Mouse (Mus musculus) forebrain, embryonic 12.5 days (tissue): ENCODE measurements around the gene Arnt2. TPM values are rescaled to one million over a fixed set of nuclear protein-coding genes. Genes with fewer than 3 reads are reported as not detected.

Experiments
- ATAC-seq: fragments of 200-750 bp; cut with Nextera tagmentation; 2 replicates; pipeline ENCODE4 v1.8.0; 2017; ENCODE audit warnings: moderate TSS enrichment; ENCODE audit not compliant: low FRiP score
- H3K27ac ChIP-seq: fragments of 300-500 bp; sonication (generic); 2 replicates; pipeline ENCODE4 v1.5.1; 2016; ENCODE audit warnings: mild to moderate bottlenecking
- H3K27me3 ChIP-seq: fragments of 300-500 bp; sonication (generic); 2 replicates; pipeline ENCODE4 v1.6.1; 2016; ENCODE audit warnings: mild to moderate bottlenecking
- H3K36me3 ChIP-seq: fragments of 300-500 bp; sonication (generic); replicated peaks from 2 replicates; pipeline ENCODE4 v1.6.1; 2016; ENCODE audit warnings: mild to moderate bottlenecking
- H3K4me1 ChIP-seq: fragments of 300-500 bp; sonication (generic); 2 replicates; pipeline ENCODE4 v1.6.1; 2016
- H3K4me2 ChIP-seq: fragments of 300-500 bp; sonication (generic); 2 replicates; pipeline ENCODE4 v1.6.1; 2016; ENCODE audit warnings: mild to moderate bottlenecking, moderate library complexity
- H3K4me3 ChIP-seq: fragments of 300-500 bp; sonication (generic); replicated peaks from 2 replicates; pipeline ENCODE4 v1.5.1; 2016; ENCODE audit warnings: mild to moderate bottlenecking
- H3K9ac ChIP-seq: fragments of 300-500 bp; sonication (generic); 2 replicates; pipeline ENCODE4 v1.6.1; 2016; ENCODE audit warnings: mild to moderate bottlenecking
- H3K9me3 ChIP-seq: fragments of 300-500 bp; sonication (generic); 2 replicates; pipeline ENCODE4 v1.6.1; 2016
- WGBS: fragments of 180-500 bp; shearing (Covaris S2); methylation state at CpG from one replicate; pipeline ENCODE4 v1.1.7; 2016; 5-methylcytosine and 5-hydroxymethylcytosine counted together
- polyA plus RNA-seq: library from polyadenylated mRNA; unstranded; fragments of >200 nt; fragmentation: Nextera tagmentation; extraction: Ambion mirVana; gene quantifications from 2 replicates; pipeline ENCODE4 v1.2.1, GENCODE M21; 2016

Gene Arnt2
- polyA plus RNA-seq, 1 experiment from 2014 or later, result 65.9 TPM

DNA sequence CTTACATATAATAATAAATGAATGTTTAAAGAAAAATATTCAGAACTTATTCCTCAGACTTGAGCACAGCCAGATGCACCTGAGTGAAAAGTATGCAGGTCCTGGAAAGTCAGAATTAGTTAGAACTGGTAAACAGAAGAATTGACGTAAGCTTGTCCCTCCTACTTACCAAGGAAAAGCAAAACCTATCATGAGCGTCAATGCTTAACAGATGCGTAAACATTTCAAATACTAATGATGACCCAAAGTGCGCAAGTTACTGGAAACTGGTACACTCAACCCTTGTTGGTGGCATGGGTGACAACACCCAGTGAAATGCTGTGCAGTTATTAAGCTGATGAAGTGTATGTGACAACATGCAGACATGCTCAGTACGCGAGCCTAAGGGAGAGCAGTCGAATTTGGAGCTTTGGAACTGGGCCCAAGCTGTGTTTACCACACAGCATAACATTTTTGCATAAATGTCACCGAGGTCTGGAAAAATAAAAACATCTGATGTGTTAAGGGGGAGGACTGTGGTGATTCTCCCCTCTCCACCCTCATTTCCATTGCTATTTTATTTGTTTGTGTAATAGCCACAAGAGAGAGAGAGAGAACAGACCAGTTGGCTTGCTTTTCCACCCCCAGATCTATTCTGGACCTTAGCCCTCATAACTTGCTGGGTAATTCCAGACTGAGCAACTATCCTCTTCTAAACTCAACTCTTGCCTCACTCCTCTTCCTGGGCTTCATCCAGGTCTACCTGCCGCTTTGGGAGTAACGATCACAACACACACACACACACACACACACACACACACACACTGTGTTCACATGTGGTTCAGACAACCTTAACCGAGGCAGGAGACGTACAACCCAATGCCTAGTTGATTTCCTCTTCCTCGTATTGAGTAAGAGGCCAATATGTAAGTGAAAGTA is 208.6 kb downstream of the Arnt2 start:
- Histone ChIP-seq H3K4me2 (no peak overlapping the region), H3K9ac (no peak overlapping the region), H3K36me3 (no peaks in the 10 kb centered on the region), H3K27ac (no peak overlapping the region), H3K27me3 (no peaks in the 10 kb centered on the region), H3K9me3 (no peaks in the 10 kb centered on the region), H3K4me3 (no peak overlapping the region), H3K4me1 (no peaks in the 10 kb centered on the region)
- no peak for ATAC-seq
- WGBS, result 93% methylated on average over 13 of the region's 13 CpGs

DNA sequence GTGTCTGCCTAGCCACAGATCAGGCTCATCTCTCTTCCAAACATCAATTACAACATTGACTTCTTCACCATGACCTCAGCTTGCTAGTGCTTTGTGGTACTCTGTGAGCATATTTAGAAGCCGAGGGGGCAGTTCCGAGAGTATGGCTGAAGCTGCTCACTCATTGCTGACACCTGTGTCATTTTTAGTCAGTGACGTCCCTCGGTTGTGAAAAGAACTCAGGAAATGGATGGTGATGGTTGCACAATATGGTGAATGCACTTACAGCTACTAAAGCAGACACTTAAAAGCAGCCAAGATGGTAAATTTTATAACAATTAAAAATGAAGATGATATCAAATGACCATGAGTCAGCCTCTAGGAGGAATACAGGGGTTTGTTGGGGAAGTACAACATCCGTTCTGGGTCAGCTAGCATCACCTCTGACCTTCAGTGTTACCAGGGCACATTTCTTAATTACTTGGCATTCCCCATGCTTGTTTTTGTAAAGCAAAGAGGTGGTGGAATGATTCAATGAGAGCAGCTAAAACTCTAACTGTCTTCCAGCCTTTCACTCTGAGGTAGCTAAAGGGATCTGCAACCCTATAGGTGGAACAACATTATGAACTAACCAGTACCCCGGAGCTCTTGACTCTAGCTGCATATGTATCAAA is 212.6 kb downstream of the Arnt2 start:
- no peak overlapping the region for H3K4me2 ChIP-seq
- 88% methylated on average over 6 of the region's 6 CpGs for WGBS
- no peak for ATAC-seq
- H3K4me1 ChIP-seq, result no peaks in the 10 kb centered on the region
- H3K36me3 ChIP-seq, result no peaks in the 10 kb centered on the region
- no peaks in the 10 kb centered on the region for H3K27me3 ChIP-seq
- H3K4me3 ChIP-seq, result no peak overlapping the region
- H3K9me3 ChIP-seq, result no peaks in the 10 kb centered on the region
- no peak overlapping the region for H3K27ac ChIP-seq
- no peak overlapping the region for H3K9ac ChIP-seq

Other genes starting within 250 kb of the Arnt2 start
- gene Gm2115, start 118.8 kb upstream of the Arnt2 start, polyA plus RNA-seq, result 0.23 TPM in 2 replicates
- gene Fah, start 196.5 kb upstream of the Arnt2 start, polyA plus RNA-seq, result 2.4 and 3.0 TPM in 2 replicates